25 mouse cellular contexts compared by ENCODE assay signal in genomic region chr10:127691053-127691452, GRCm38 (mm10). TPM values are rescaled to one million over a fixed set of nuclear protein-coding genes. Genes with fewer than 3 reads are reported as not detected.
DNase-seq lines count a peak whose midpoint lies in the region; ATAC-seq and TF ChIP-seq lines count a peak whose summit lies in the region.
"Had no signal": no experiment of that assay in that cellular context is flagged by ENCODE, and none has a peak within 500 bp of the region (broad histone marks: within the 10 kb centered on the region; RNA-seq: fewer than 3 reads in every experiment).

No protein-coding gene starts in this region.

- H3K36me3 ChIP-seq in liver, embryonic 14.5 days (replicated peaks; ENCODE audit: control insufficient read depth, insufficient read depth, low read depth) = peaks cover 22% of the 10 kb centered on the region
- H3K36me3 ChIP-seq in liver, embryonic 11.5 days (ENCODE audit: control insufficient read depth, insufficient read depth, low read length) = peaks cover 5% of the 10 kb centered on the region
- peaks cover 27% of the 10 kb centered on the region for H3K36me3 ChIP-seq in forebrain, embryonic 14.5 days (ENCODE audit: control insufficient read depth, insufficient read depth, low read length)

- no peak overlapping the region for H3K9ac ChIP-seq in liver, embryonic 14.5 days (replicated peaks)
- H3K9ac ChIP-seq in liver, embryonic 11.5 days (ENCODE audit: low read depth, low read length) = no peak overlapping the region
- no peak overlapping the region for H3K9ac ChIP-seq in forebrain, embryonic 14.5 days (ENCODE audit: low read length)
- H3K9ac ChIP-seq: embryonic facial prominence, embryonic 15.5 days; forebrain, embryonic 15.5 days; hindbrain, embryonic 12.5 days; limb, embryonic 13.5 days; liver, embryonic 15.5 days; midbrain, embryonic 12.5 days; neural tube, embryonic 15.5 days had no signal

- DNase-seq in CD4-positive, CD25-positive, alpha-beta regulatory T cell, adult 2 months (ENCODE audit: low read depth, low spot score) = peak; percentile 17
- no peak for DNase-seq in liver, embryonic 14.5 days (ENCODE audit: low read depth in 3 of 3, low spot score in 3 of 3)
- no peak for DNase-seq in liver, embryonic 11.5 days (ENCODE audit: low spot score)
- DNase-seq in ES-CJ7 (ENCODE audit: low read depth, low spot score) = peak; percentile 31
- DNase-seq in spleen, postnatal 4 days (ENCODE audit: low spot score in 2 of 2) = no peak
- no peak for DNase-seq in forebrain, embryonic 14.5 days (ENCODE audit: low spot score)
- DNase-seq: adrenal gland, postnatal 36 days; cerebellum, adult 11-12 months; cerebellum, postnatal 36 days; gastrocnemius, postnatal 36 days; kidney, adult 8-10 months; kidney, postnatal 14 days; layer of hippocampus, postnatal 36 days; thymus, adult 18-20 months; thymus, postnatal 36 days had no signal

- H3K9me3 ChIP-seq in liver, embryonic 14.5 days (ENCODE audit: control insufficient read depth, low read length) = no peaks in the 10 kb centered on the region
- H3K9me3 ChIP-seq in liver, embryonic 11.5 days (ENCODE audit: control insufficient read depth, low read length) = no peaks in the 10 kb centered on the region
- no peaks in the 10 kb centered on the region for H3K9me3 ChIP-seq in forebrain, embryonic 14.5 days (replicated peaks; ENCODE audit: control insufficient read depth, low read length)
- H3K9me3 ChIP-seq: embryonic facial prominence, embryonic 15.5 days; forebrain, embryonic 15.5 days; hindbrain, embryonic 12.5 days; limb, embryonic 13.5 days; liver, embryonic 15.5 days; midbrain, embryonic 12.5 days; neural tube, embryonic 15.5 days had no signal

- no peak for ATAC-seq in CD4-positive, CD25-positive, alpha-beta regulatory T cell, adult 4 months
- ATAC-seq in liver, embryonic 14.5 days (ENCODE audit: insufficient read depth) = no peak
- no peak for ATAC-seq in liver, embryonic 11.5 days (replicated peaks; ENCODE audit: low FRiP score)
- no peak for ATAC-seq in forebrain, embryonic 14.5 days
- ATAC-seq: forebrain, embryonic 15.5 days; lung, postnatal 0 days had no signal

- no peak overlapping the region for H3K27ac ChIP-seq in liver, embryonic 14.5 days
- H3K27ac ChIP-seq in liver, embryonic 11.5 days (ENCODE audit: low read depth, low read length) = no peak overlapping the region
- H3K27ac ChIP-seq in bone marrow, adult 2 months (ENCODE audit: control insufficient read depth, insufficient read depth, low read depth, low read length, poor library complexity) = no peak overlapping the region
- H3K27ac ChIP-seq in forebrain, embryonic 14.5 days (ENCODE audit: low read depth, low read length) = no peak overlapping the region
- H3K27ac ChIP-seq: embryonic facial prominence, embryonic 15.5 days; forebrain, embryonic 15.5 days; hindbrain, embryonic 12.5 days; limb, embryonic 13.5 days; liver, embryonic 15.5 days; midbrain, embryonic 12.5 days; neural tube, embryonic 15.5 days had no signal

- no peak overlapping the region for H3K4me2 ChIP-seq in liver, embryonic 14.5 days (ENCODE audit: low read depth)
- H3K4me2 ChIP-seq in liver, embryonic 11.5 days = no peak overlapping the region
- H3K4me2 ChIP-seq in forebrain, embryonic 14.5 days (ENCODE audit: low read length) = no peak overlapping the region
- H3K4me2 ChIP-seq: embryonic facial prominence, embryonic 15.5 days; forebrain, embryonic 15.5 days; hindbrain, embryonic 12.5 days; limb, embryonic 13.5 days; liver, embryonic 15.5 days; midbrain, embryonic 12.5 days; neural tube, embryonic 15.5 days had no signal

- H3K27me3 ChIP-seq in liver, embryonic 14.5 days (ENCODE audit: control insufficient read depth, insufficient read depth, low read length) = no peaks in the 10 kb centered on the region
- no peaks in the 10 kb centered on the region for H3K27me3 ChIP-seq in liver, embryonic 11.5 days (replicated peaks; ENCODE audit: control insufficient read depth, insufficient read depth, low read length)
- no peaks in the 10 kb centered on the region for H3K27me3 ChIP-seq in forebrain, embryonic 14.5 days (replicated peaks; ENCODE audit: control insufficient read depth, insufficient read depth, low read length)
- H3K27me3 ChIP-seq: embryonic facial prominence, embryonic 15.5 days; forebrain, embryonic 15.5 days; hindbrain, embryonic 12.5 days; limb, embryonic 13.5 days; liver, embryonic 15.5 days; midbrain, embryonic 12.5 days; neural tube, embryonic 15.5 days had no signal

- 7% methylated on average over 1 of the region's 1 CpGs for WGBS in liver, embryonic 14.5 days (ENCODE audit: insufficient replicate concordance)
- 19% methylated on average over 1 of the region's 1 CpGs for WGBS in liver, embryonic 11.5 days
- 25% methylated on average over 1 of the region's 1 CpGs for WGBS in bone marrow, adult 2 months
- WGBS in forebrain, embryonic 14.5 days = 32% methylated on average over 1 of the region's 1 CpGs

- no peak for TF ChIP-seq POLR2A in bone marrow, adult 2 months (IDR thresholded peaks at IDR 0.05; ENCODE audit: borderline replicate concordance, control insufficient read depth, low read depth, low read length)

- TF ChIP-seq EP300 in liver, embryonic 14.5 days (IDR thresholded peaks at IDR 0.05; ENCODE audit: low read depth) = no peak

- no peak overlapping the region for H3K4me3 ChIP-seq in liver, embryonic 14.5 days (ENCODE audit: insufficient read depth in 1 of 2, low read depth in 2 of 2, low read length in 2 of 2)
- no peak overlapping the region for H3K4me3 ChIP-seq in liver, embryonic 11.5 days (ENCODE audit: low read depth, low read length)
- no peak overlapping the region for H3K4me3 ChIP-seq in bone marrow, adult 2 months (replicated peaks; ENCODE audit: control insufficient read depth, low read depth, low read length)
- H3K4me3 ChIP-seq in forebrain, embryonic 14.5 days (ENCODE audit: low read depth, low read length) = no peak overlapping the region
- H3K4me3 ChIP-seq: embryonic facial prominence, embryonic 15.5 days; forebrain, embryonic 15.5 days; hindbrain, embryonic 12.5 days; limb, embryonic 13.5 days; liver, embryonic 15.5 days; midbrain, embryonic 12.5 days; neural tube, embryonic 15.5 days had no signal

- TF ChIP-seq CTCF in liver, embryonic 14.5 days (IDR thresholded peaks at IDR 0.05; ENCODE audit: low read depth) = peak; percentile 47
- peak; percentile 12; the same call in 1 of the 2 replicates for TF ChIP-seq CTCF in bone marrow, adult 2 months (IDR thresholded peaks at IDR 0.05; ENCODE audit: control insufficient read depth, insufficient read depth, low read length)

- H3K4me1 ChIP-seq in liver, embryonic 14.5 days (replicated peaks; ENCODE audit: control insufficient read depth in 2 of 2, insufficient read depth in 2 of 2, low read length in 1 of 2) = peaks cover 0 to 2% of the 10 kb centered on the region in 2 experiments; a peak in 1 of 4 replicates
- no peaks in the 10 kb centered on the region for H3K4me1 ChIP-seq in liver, embryonic 11.5 days (replicated peaks; ENCODE audit: control insufficient read depth, insufficient read depth, low read length)
- no peaks in the 10 kb centered on the region for H3K4me1 ChIP-seq in bone marrow, adult 2 months (ENCODE audit: control insufficient read depth, insufficient read depth, low read length)
- no peaks in the 10 kb centered on the region for H3K4me1 ChIP-seq in forebrain, embryonic 14.5 days (ENCODE audit: control insufficient read depth, insufficient read depth, low read length)
- H3K4me1 ChIP-seq: forebrain, embryonic 15.5 days; hindbrain, embryonic 12.5 days; limb, embryonic 13.5 days; midbrain, embryonic 12.5 days; neural tube, embryonic 15.5 days had no signal

RNA-seq across cellular contexts. Expression of gene Myo1a, which starts 13.9 kb away (rescaled TPM):
- not detected for polyA plus RNA-seq in CD4-positive, CD25-positive, alpha-beta regulatory T cell, adult 4 months (2017; shearing (Covaris generic))
- 0.25 and 0.30 TPM in 2 replicates for polyA plus RNA-seq in liver, embryonic 14.5 days (2012; rRNA removed)
- polyA plus RNA-seq in liver, embryonic 14.5 days (2014; fragmentation: Nextera tagmentation; extraction: Ambion mirVana) = 0.06 and 0.19 TPM in 2 replicates
- polyA plus RNA-seq in liver, embryonic 11.5 days (2014; fragmentation: Nextera tagmentation; extraction: Ambion mirVana) = 0.14 TPM in 1 of 2 replicates, not detected in the other
- 1.4 and 1.7 TPM in 2 replicates for polyA plus RNA-seq in bone marrow, adult 2 months (2011; ENCODE audit: insufficient read depth, insufficient read length, low replicate concordance, missing spikeins)
- polyA plus RNA-seq in forebrain, embryonic 14.5 days (2014; fragmentation: Nextera tagmentation; extraction: Ambion mirVana) = 0.67 and 1.3 TPM in 2 replicates

RNA-seq across cellular contexts. Expression of gene Nab2, which starts 22.7 kb away (rescaled TPM):
- polyA plus RNA-seq in CD4-positive, CD25-positive, alpha-beta regulatory T cell, adult 4 months (2017; shearing (Covaris generic)) = 10 to 100 TPM in 1 of 2 experiments, 1 to 10 TPM in 1; 8.9 to 10.8 TPM
- 4.0 and 4.1 TPM in 2 replicates for polyA plus RNA-seq in liver, embryonic 14.5 days (2012; rRNA removed)
- polyA plus RNA-seq in liver, embryonic 14.5 days (2014; fragmentation: Nextera tagmentation; extraction: Ambion mirVana) = 0.88 and 1.1 TPM in 2 replicates
- polyA plus RNA-seq in liver, embryonic 11.5 days (2014; fragmentation: Nextera tagmentation; extraction: Ambion mirVana) = 5.7 and 5.8 TPM in 2 replicates
- polyA plus RNA-seq in bone marrow, adult 2 months (2011; ENCODE audit: insufficient read depth, insufficient read length, low replicate concordance, missing spikeins) = 3.3 and 4.0 TPM in 2 replicates
- 1.8 and 1.9 TPM in 2 replicates for polyA plus RNA-seq in forebrain, embryonic 14.5 days (2014; fragmentation: Nextera tagmentation; extraction: Ambion mirVana)

RNA-seq across cellular contexts. Expression of gene Nemp1, which starts 24.4 kb away (rescaled TPM):
- 1 to 10 TPM; 2.5 to 4.0 TPM for polyA plus RNA-seq in CD4-positive, CD25-positive, alpha-beta regulatory T cell, adult 4 months (2017; shearing (Covaris generic))
- 5.0 and 5.5 TPM in 2 replicates for polyA plus RNA-seq in liver, embryonic 14.5 days (2012; rRNA removed)
- polyA plus RNA-seq in liver, embryonic 14.5 days (2014; fragmentation: Nextera tagmentation; extraction: Ambion mirVana) = 5.6 and 5.7 TPM in 2 replicates
- 10.5 and 11.2 TPM in 2 replicates for polyA plus RNA-seq in liver, embryonic 11.5 days (2014; fragmentation: Nextera tagmentation; extraction: Ambion mirVana)
- 6.7 and 7.3 TPM in 2 replicates for polyA plus RNA-seq in bone marrow, adult 2 months (2011; ENCODE audit: insufficient read depth, insufficient read length, low replicate concordance, missing spikeins)
- polyA plus RNA-seq in forebrain, embryonic 14.5 days (2014; fragmentation: Nextera tagmentation; extraction: Ambion mirVana) = 5.8 TPM in 2 replicates

RNA-seq across cellular contexts. Expression of gene Tac2, which starts 33.2 kb away (rescaled TPM):
- polyA plus RNA-seq in CD4-positive, CD25-positive, alpha-beta regulatory T cell, adult 4 months (2017; shearing (Covaris generic)) = not detected
- 20.7 and 27.9 TPM in 2 replicates for polyA plus RNA-seq in liver, embryonic 14.5 days (2012; rRNA removed)
- polyA plus RNA-seq in liver, embryonic 14.5 days (2014; fragmentation: Nextera tagmentation; extraction: Ambion mirVana) = 26.8 and 31.3 TPM in 2 replicates
- polyA plus RNA-seq in liver, embryonic 11.5 days (2014; fragmentation: Nextera tagmentation; extraction: Ambion mirVana) = 11.2 and 16.0 TPM in 2 replicates
- 8.4 and 13.8 TPM in 2 replicates for polyA plus RNA-seq in bone marrow, adult 2 months (2011; ENCODE audit: insufficient read depth, insufficient read length, low replicate concordance, missing spikeins)
- 2.6 and 5.6 TPM in 2 replicates for polyA plus RNA-seq in forebrain, embryonic 14.5 days (2014; fragmentation: Nextera tagmentation; extraction: Ambion mirVana)
- polyA plus RNA-seq: hindbrain, embryonic 12.5 days; lung, postnatal 0 days; midbrain, embryonic 12.5 days had no signal

RNA-seq across cellular contexts. Expression of gene Stat6, which starts 48.3 kb away (rescaled TPM):
- 100 to 1,000 TPM; 173 to 320 TPM for polyA plus RNA-seq in CD4-positive, CD25-positive, alpha-beta regulatory T cell, adult 4 months (2017; shearing (Covaris generic))
- 10.9 TPM in 2 replicates for polyA plus RNA-seq in liver, embryonic 14.5 days (2012; rRNA removed)
- polyA plus RNA-seq in liver, embryonic 14.5 days (2014; fragmentation: Nextera tagmentation; extraction: Ambion mirVana) = 10.2 and 12.4 TPM in 2 replicates
- 28.7 TPM in 2 replicates for polyA plus RNA-seq in liver, embryonic 11.5 days (2014; fragmentation: Nextera tagmentation; extraction: Ambion mirVana)
- polyA plus RNA-seq in bone marrow, adult 2 months (2011; ENCODE audit: insufficient read depth, insufficient read length, low replicate concordance, missing spikeins) = 31.6 and 60.1 TPM in 2 replicates
- 3.4 and 3.7 TPM in 2 replicates for polyA plus RNA-seq in forebrain, embryonic 14.5 days (2014; fragmentation: Nextera tagmentation; extraction: Ambion mirVana)

Comparison
In these comparisons a context has a peak if more than half of its experiments do, and no peak if none do; other contexts are left out.
1. DNase-seq: peak in CD4-positive, CD25-positive, alpha-beta regulatory T cell, adult 2 months (single experiment) and ES-CJ7 (single experiment); none in liver, embryonic 14.5 days (0 of 3), liver, embryonic 11.5 days (single experiment), spleen, postnatal 4 days (0 of 2) and forebrain, embryonic 14.5 days (single experiment).